In genomic region chr5:127374251-127374650, GRCm38 (mm10) we compare ENCODE assay signal across 9 mouse cellular contexts.
DNase-seq lines count a peak whose midpoint lies in the region.
"Had no signal": no experiment of that assay in that cellular context is flagged by ENCODE, and none has a peak within 500 bp of the region (broad histone marks: within the 10 kb centered on the region; RNA-seq: fewer than 3 reads in every experiment).

No protein-coding gene starts in this region.

- peak; percentile 43 for DNase-seq in layer of hippocampus, adult 9-11 months
- no peak for DNase-seq in layer of hippocampus, postnatal 25 days (ENCODE audit: extremely low spot score in 1 of 2, low spot score in 1 of 2)
- peak; percentile 16 to 17 for DNase-seq in gastrocnemius, adult 8-10 months (ENCODE audit: low spot score in 2 of 2)
- DNase-seq in heart, postnatal 25 days (ENCODE audit: low spot score): peak; percentile 24
- peak; percentile 21 to 59 for DNase-seq in lung, postnatal 4 days
- no peak for DNase-seq in ovary, adult 18-20 months (ENCODE audit: low spot score)
- DNase-seq in kidney, postnatal 14 days: no peak
- no peak for DNase-seq in retina, embryonic 14.5 days (ENCODE audit: low spot score)
- DNase-seq: kidney, adult 2 months had no signal

- intact Hi-C loops in heart, postnatal 25 days (cut with DNase I): no loop called here

Comparison
In these comparisons a context has a peak if more than half of its experiments do, and no peak if none do; other contexts are left out.
1. DNase-seq: peak in layer of hippocampus, adult 9-11 months (single experiment), gastrocnemius, adult 8-10 months (2 of 2), heart, postnatal 25 days (single experiment) and lung, postnatal 4 days (2 of 2); none in layer of hippocampus, postnatal 25 days (0 of 2), ovary, adult 18-20 months (single experiment), kidney, postnatal 14 days (single experiment) and retina, embryonic 14.5 days (single experiment).